Mouse (Mus musculus) stomach, embryonic 14.5 days (tissue): ENCODE measurements at regions not wholly inside any gene's neighbourhood (a gene's known extent, or its start where the extent isn't known, plus 50 kb on each side); places are given as distances from the start of the nearest gene placed in this dataset.

Experiments
- ATAC-seq: fragments of 200-750 bp; cut with Nextera tagmentation; 2 replicates; pipeline ENCODE4 v1.8.0; 2017; ENCODE audit warnings: low read depth, moderate TSS enrichment; ENCODE audit not compliant: insufficient number of reproducible peaks, insufficient read depth, low FRiP score
- H3K27ac ChIP-seq: fragments of 300-500 bp; sonication (generic); 2 replicates; pipeline ENCODE4 v1.5.1; 2014; ENCODE audit warnings: mild to moderate bottlenecking, low read length, moderate library complexity, mixed read lengths
- H3K27me3 ChIP-seq: fragments of 300-500 bp; sonication (generic); 2 replicates; pipeline ENCODE4 v1.6.1; 2014; ENCODE audit warnings: low read length, control low read depth, mixed read lengths; ENCODE audit not compliant: control insufficient read depth, insufficient read depth
- H3K36me3 ChIP-seq: fragments of 300-500 bp; sonication (generic); 2 replicates; pipeline ENCODE4 v1.6.1; 2014; ENCODE audit warnings: mild to moderate bottlenecking, control low read depth, low read length, moderate library complexity, mixed read lengths; ENCODE audit not compliant: control insufficient read depth, insufficient read depth
- H3K4me1 ChIP-seq: fragments of 300-500 bp; sonication (generic); 2 replicates; pipeline ENCODE4 v1.6.1; 2014; ENCODE audit warnings: low read length, control low read depth, mixed read lengths; ENCODE audit not compliant: control insufficient read depth, insufficient read depth
- H3K4me2 ChIP-seq: fragments of 300-500 bp; sonication (generic); replicated peaks from 2 replicates; pipeline ENCODE4 v1.6.1; 2014; ENCODE audit warnings: low read depth, low read length, control low read depth
- H3K4me3 ChIP-seq: fragments of 300-500 bp; sonication (generic); 2 replicates; pipeline ENCODE4 v1.5.1; 2014; ENCODE audit warnings: low read depth, low read length, control low read depth
- H3K9ac ChIP-seq: fragments of 300-500 bp; sonication (generic); replicated peaks from 2 replicates; pipeline ENCODE4 v1.6.1; 2014; ENCODE audit warnings: low read depth, mild to moderate bottlenecking, control low read depth, low read length, moderate library complexity, mixed read lengths
- H3K9me3 ChIP-seq: fragments of 300-500 bp; sonication (generic); 2 replicates; pipeline ENCODE4 v1.6.1; 2016; ENCODE audit warnings: low read depth, low read length, control low read depth; ENCODE audit not compliant: control insufficient read depth
- WGBS: fragments of 180-500 bp; shearing (Covaris S2); extraction: QIAGEN DNeasy Blood & Tissue Kit; methylation state at CpG from one replicate; pipeline ENCODE4 v1.1.7; 2014; 5-methylcytosine and 5-hydroxymethylcytosine counted together

DNA sequence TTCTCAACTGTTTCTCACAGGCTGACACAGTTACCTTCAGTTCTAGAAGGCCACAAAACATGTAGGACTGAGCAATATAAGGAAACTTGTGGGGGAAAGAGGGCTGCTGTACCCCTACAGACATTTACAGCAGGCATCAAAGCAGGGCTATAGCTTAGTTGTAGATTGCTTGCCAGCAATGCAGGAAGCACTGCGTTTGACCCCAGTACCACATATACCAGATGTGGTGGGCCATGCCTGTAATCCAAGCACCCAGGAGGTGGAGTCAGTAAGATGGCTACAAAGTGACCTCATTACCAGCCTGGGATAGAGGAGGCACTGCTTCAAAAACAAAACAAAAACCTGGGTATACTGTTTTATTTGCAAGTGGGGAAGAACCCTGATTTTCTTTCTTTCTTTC is 165.3 kb upstream of the Bcl6 start:
- Histone ChIP-seq H3K9ac (no peak overlapping the region), H3K27me3 (no peaks in the 10 kb centered on the region), H3K27ac (no peak overlapping the region), H3K4me2 (no peak overlapping the region), H3K36me3 (no peaks in the 10 kb centered on the region), H3K4me3 (no peak overlapping the region), H3K4me1 (no peaks in the 10 kb centered on the region; the same call in 1 of the 2 replicates), H3K9me3 (no peaks in the 10 kb centered on the region)
- WGBS, result 14% methylated on average over 1 of the region's 1 CpGs
- no peak for ATAC-seq

- Histone ChIP-seq H3K9me3 (no peaks in the 10 kb centered on the region), H3K4me1 (no peaks in the 10 kb centered on the region; the same call in 1 of the 2 replicates), H3K9ac (no peak overlapping the region), H3K4me3 (no peak overlapping the region), H3K4me2 (no peak overlapping the region), H3K27ac (no peak overlapping the region), H3K36me3 (no peaks in the 10 kb centered on the region), H3K27me3 (no peaks in the 10 kb centered on the region)
- ATAC-seq, result no peak
- 69% methylated on average over 7 of the region's 7 CpGs for WGBS
Measured at GRCm38 (mm10) chr16:24151831-24152247, 163.2 kb upstream of the Bcl6 start.

DNA sequence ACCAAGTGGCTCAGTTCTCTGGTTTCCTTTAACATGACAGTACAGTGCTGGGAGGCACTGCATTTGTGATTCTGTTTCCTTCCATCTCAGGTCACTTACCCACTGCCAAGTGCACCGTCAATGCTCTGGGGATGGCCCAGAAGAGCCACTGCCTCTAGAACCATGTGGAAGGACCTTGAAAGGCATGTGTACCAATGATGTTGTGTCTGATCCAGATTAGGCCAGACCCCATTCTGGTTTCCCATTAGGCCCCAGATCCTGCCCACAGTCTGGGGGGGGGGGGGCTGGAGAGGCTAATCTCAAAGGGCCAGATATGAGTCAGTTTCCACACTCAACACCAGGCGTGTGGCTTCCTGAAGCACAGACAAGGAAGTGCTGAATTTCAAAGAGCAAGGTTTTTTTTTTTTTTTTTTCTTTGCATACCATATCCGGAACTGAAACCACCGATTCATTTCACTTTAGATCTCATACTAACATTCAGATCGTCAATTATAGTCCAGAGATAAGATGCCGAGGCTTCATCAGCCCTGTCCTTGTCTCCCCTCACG is 162.6 kb upstream of the Bcl6 start:
- ATAC-seq, result no peak
- Histone ChIP-seq H3K27ac (no peak overlapping the region), H3K27me3 (no peaks in the 10 kb centered on the region), H3K4me1 (no peaks in the 10 kb centered on the region; the same call in 1 of the 2 replicates), H3K9ac (no peak overlapping the region), H3K4me2 (no peak overlapping the region), H3K4me3 (no peak overlapping the region), H3K36me3 (no peaks in the 10 kb centered on the region), H3K9me3 (no peaks in the 10 kb centered on the region)
- 35% methylated on average over 7 of the region's 7 CpGs for WGBS

GRCm38 (mm10) chr16:24150512-24150911 is 161.9 kb upstream of the Bcl6 start:
- H3K9me3 ChIP-seq, result no peaks in the 10 kb centered on the region
- H3K4me1 ChIP-seq, result no peaks in the 10 kb centered on the region; the same call in 1 of the 2 replicates
- H3K4me3 ChIP-seq, result no peak overlapping the region
- no peak overlapping the region for H3K27ac ChIP-seq
- H3K27me3 ChIP-seq, result no peaks in the 10 kb centered on the region
- no peaks in the 10 kb centered on the region for H3K36me3 ChIP-seq
- WGBS, result 72% methylated on average over 2 of the region's 2 CpGs
- no peak overlapping the region for H3K9ac ChIP-seq
- ATAC-seq, result no peak
- H3K4me2 ChIP-seq, result no peak overlapping the region

DNA sequence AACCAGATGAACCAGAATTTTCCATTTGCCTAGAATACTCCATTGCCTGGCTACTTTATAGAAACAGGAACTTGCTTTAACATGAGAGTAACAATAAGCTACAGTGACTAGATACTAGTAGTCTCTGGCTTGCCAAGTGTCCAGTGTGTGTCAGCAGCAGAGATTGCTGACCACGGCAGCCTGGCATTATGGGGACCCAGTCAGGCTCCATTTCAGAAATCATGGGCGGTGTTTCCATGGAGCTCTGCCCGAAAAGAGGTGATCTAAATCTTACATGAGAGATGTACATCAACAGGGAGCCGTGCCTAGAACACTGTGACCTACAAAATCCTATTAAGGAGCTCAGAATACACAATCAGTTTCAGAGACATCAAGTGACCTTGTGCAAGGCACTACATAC is 160.8 kb upstream of the Bcl6 start:
- H3K27ac ChIP-seq, result no peak overlapping the region
- 83% methylated on average over 4 of the region's 4 CpGs for WGBS

DNA sequence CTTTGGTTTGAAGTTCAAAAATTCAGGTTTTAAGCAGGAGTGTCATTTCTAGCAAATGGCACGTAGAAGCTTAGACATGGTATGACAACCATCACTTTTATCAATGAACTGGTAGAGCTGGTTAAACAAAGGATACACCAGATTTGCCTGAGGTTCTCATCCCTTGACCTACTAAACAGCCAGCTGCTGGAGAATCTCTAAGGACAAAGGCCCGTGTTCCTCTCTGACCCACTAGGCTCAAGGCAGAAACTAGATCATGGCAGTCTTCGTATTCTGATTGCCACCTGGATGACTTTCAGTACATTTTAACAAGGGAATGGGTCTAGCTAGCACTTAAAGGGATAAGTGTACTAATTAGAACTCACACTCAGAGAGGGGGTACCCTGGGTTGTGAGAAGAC is 155.2 kb upstream of the Bcl6 start:
- Histone ChIP-seq H3K4me1 (no peaks in the 10 kb centered on the region), H3K27me3 (no peaks in the 10 kb centered on the region), H3K9ac (no peak overlapping the region), H3K4me3 (no peak overlapping the region), H3K27ac (no peak overlapping the region), H3K9me3 (no peaks in the 10 kb centered on the region), H3K36me3 (no peaks in the 10 kb centered on the region), H3K4me2 (no peak overlapping the region)
- no peak for ATAC-seq
- WGBS, result 85% methylated on average over 3 of the region's 3 CpGs

More for the DNA sequence above, 160.8 kb upstream of the Bcl6 start:
- Histone ChIP-seq H3K4me3 (no peak overlapping the region), H3K36me3 (no peaks in the 10 kb centered on the region), H3K4me2 (no peak overlapping the region), H3K9ac (no peak overlapping the region), H3K4me1 (no peaks in the 10 kb centered on the region; the same call in 1 of the 2 replicates), H3K9me3 (no peaks in the 10 kb centered on the region), H3K27me3 (no peaks in the 10 kb centered on the region)
- ATAC-seq, result no peak

DNA sequence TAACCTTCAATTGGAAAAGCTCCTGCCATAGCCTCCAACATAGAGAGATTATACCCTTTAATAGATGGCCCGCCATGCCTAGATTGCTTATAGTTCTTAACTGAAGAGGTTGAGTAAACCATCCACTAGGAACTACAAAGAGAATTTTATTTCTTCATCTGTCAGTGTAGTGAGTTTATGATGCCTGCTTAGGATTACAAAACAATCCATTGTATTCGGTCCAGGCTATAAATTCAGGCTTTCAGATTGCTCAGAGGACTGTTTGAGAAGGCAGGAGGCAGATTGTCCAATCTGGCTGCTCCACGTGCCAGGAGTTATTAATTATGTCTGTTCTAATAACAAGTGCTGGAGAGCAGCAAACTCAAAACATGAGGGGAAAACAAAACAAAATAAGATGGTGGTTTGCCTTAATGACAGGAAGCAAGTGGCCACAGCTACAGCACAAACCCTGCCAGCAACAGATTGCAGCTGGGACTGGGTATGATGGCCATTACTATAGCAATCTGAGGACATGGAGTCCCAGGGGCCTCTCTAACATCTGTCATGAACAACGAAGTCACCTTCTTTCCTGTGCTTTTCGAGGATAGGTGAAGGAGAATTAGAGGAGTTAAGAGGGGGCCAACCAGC is 154.4 kb upstream of the Bcl6 start:
- H3K36me3 ChIP-seq, result no peaks in the 10 kb centered on the region
- no peak overlapping the region for H3K4me2 ChIP-seq

DNA sequence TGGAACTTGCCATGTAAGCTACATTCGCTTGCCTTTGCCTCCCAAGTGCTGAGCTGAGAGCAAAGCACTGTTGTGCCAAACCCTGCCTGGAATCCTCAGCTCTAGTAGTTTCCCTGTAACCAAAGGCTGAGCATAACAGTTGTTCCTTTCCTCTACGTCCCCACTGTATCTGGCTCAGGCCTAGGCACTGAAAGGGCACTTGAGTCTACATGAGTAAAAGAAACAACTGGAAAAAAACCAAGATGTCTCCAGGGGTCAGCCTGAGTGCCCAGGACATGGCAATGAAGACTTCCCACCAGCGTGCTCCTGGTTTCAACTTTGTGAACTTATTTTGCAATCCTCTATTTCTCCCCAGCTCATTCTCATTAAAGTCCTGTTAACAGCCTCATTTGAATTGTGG is 150.5 kb upstream of the Bcl6 start:
- Histone ChIP-seq H3K27ac (no peak overlapping the region), H3K9me3 (no peaks in the 10 kb centered on the region), H3K4me1 (no peaks in the 10 kb centered on the region), H3K36me3 (no peaks in the 10 kb centered on the region), H3K4me2 (no peak overlapping the region), H3K9ac (no peak overlapping the region), H3K4me3 (no peak overlapping the region), H3K27me3 (no peaks in the 10 kb centered on the region)
- 91% methylated on average over 3 of the region's 3 CpGs for WGBS
- ATAC-seq, result no peak

More for the DNA sequence above, 154.4 kb upstream of the Bcl6 start:
- no peak for ATAC-seq
- WGBS, result 49% methylated on average over 5 of the region's 5 CpGs
- Histone ChIP-seq H3K27me3 (no peaks in the 10 kb centered on the region), H3K4me1 (no peaks in the 10 kb centered on the region), H3K27ac (no peak overlapping the region), H3K4me3 (no peak overlapping the region), H3K9ac (no peak overlapping the region), H3K9me3 (no peaks in the 10 kb centered on the region)
